Mouse (Mus musculus): ENCODE results near the gene Olfr312. TPM values are rescaled to one million over a fixed set of nuclear protein-coding genes. Genes with fewer than 3 reads are reported as not detected.
"Not testable (repeated sequence)": the region's sequence is repeated elsewhere in the genome, so short reads cannot be mapped to it uniquely, and the experiment has no call there.

Gene Olfr312
- polyA plus RNA-seq, 1 experiment from 2014 or later: not detected

- 79% methylated on average over 4 of the region's 4 CpGs for WGBS
- no peak for ATAC-seq (ENCODE audit: low FRiP score)
- H3K27ac ChIP-seq (replicated peaks): no peak overlapping the region
Measured at GRCm38 (mm10) chr11:58803871-58804270, 25.2 kb upstream of the Olfr312 start.

GRCm38 (mm10) chr11:58804393-58804792, 24.6 kb upstream of the Olfr312 start:
- Histone ChIP-seq H3K9ac (replicated peaks) (no peak overlapping the region), H3K4me3 (replicated peaks) (no peak overlapping the region), H3K9me3 (replicated peaks) (no peaks in the 10 kb centered on the region), H3K27me3 (replicated peaks) (no peaks in the 10 kb centered on the region), H3K36me3 (no peaks in the 10 kb centered on the region), H3K4me1 (peaks cover 7% of the 10 kb centered on the region; the same call in 1 of the 2 replicates), H3K4me2 (no peak overlapping the region), H3K27ac (replicated peaks) (no peak overlapping the region)
- WGBS: 87% methylated on average over 2 of the region's 2 CpGs
- no peak for ATAC-seq (ENCODE audit: low FRiP score)

More at GRCm38 (mm10) chr11:58803871-58804270, 25.2 kb upstream of the Olfr312 start:
- no peak overlapping the region for H3K4me3 ChIP-seq (replicated peaks)
- peaks cover 7% of the 10 kb centered on the region; the same call in 1 of the 2 replicates for H3K4me1 ChIP-seq
- H3K9me3 ChIP-seq (replicated peaks): no peaks in the 10 kb centered on the region
- no peaks in the 10 kb centered on the region for H3K36me3 ChIP-seq
- H3K4me2 ChIP-seq: no peak overlapping the region
- no peak overlapping the region for H3K9ac ChIP-seq (replicated peaks)
- no peaks in the 10 kb centered on the region for H3K27me3 ChIP-seq (replicated peaks)

GRCm38 (mm10) chr11:58812001-58812400, 17.0 kb upstream of the Olfr312 start:
- WGBS: 8% methylated on average over 1 of the region's 1 CpGs
- ATAC-seq (ENCODE audit: low FRiP score): no peak
- Histone ChIP-seq H3K4me1 (no peaks in the 10 kb centered on the region), H3K27ac (replicated peaks) (no peak overlapping the region), H3K4me3 (replicated peaks) (no peak overlapping the region), H3K27me3 (replicated peaks) (no peaks in the 10 kb centered on the region), H3K9me3 (replicated peaks) (no peaks in the 10 kb centered on the region), H3K9ac (replicated peaks) (no peak overlapping the region), H3K36me3 (no peaks in the 10 kb centered on the region), H3K4me2 (no peak overlapping the region)

GRCm38 (mm10) chr11:58814700-58815099, 14.3 kb upstream of the Olfr312 start, which contains the start of gene Olfr313:
TSS of gene Olfr313 (plus strand) at chr11:58815000.
- H3K9ac ChIP-seq (replicated peaks); H3K4me1 ChIP-seq; H3K27ac ChIP-seq (replicated peaks); H3K27me3 ChIP-seq (replicated peaks); H3K36me3 ChIP-seq; H3K4me2 ChIP-seq; H3K4me3 ChIP-seq (replicated peaks); H3K9me3 ChIP-seq (replicated peaks); ATAC-seq (ENCODE audit: low FRiP score): not testable (repeated sequence)
- 64% methylated on average over 1 of the region's 1 CpGs for WGBS

- no peak overlapping the region for H3K9ac ChIP-seq (replicated peaks)
Measured at GRCm38 (mm10) chr11:58815676-58816075, 13.4 kb upstream of the Olfr312 start.

GRCm38 (mm10) chr11:58829764-58830163, 727 bp downstream of the Olfr312 start:
- no peak overlapping the region for H3K4me2 ChIP-seq
- no peaks in the 10 kb centered on the region for H3K36me3 ChIP-seq
- no peak for ATAC-seq (ENCODE audit: low FRiP score)
- no peaks in the 10 kb centered on the region for H3K9me3 ChIP-seq (replicated peaks)
- H3K27me3 ChIP-seq (replicated peaks): no peaks in the 10 kb centered on the region
- H3K27ac ChIP-seq (replicated peaks): no peak overlapping the region
- no peaks in the 10 kb centered on the region for H3K4me1 ChIP-seq
- no peak overlapping the region for H3K4me3 ChIP-seq (replicated peaks)
- H3K9ac ChIP-seq (replicated peaks): no peak overlapping the region
- WGBS: 86% methylated on average over 3 of the region's 3 CpGs

More at GRCm38 (mm10) chr11:58815676-58816075, 13.4 kb upstream of the Olfr312 start:
- Histone ChIP-seq H3K36me3 (no peaks in the 10 kb centered on the region), H3K27ac (replicated peaks) (no peak overlapping the region), H3K4me3 (replicated peaks) (no peak overlapping the region), H3K4me2 (no peak overlapping the region), H3K9me3 (replicated peaks) (no peaks in the 10 kb centered on the region), H3K4me1 (no peaks in the 10 kb centered on the region), H3K27me3 (replicated peaks) (no peaks in the 10 kb centered on the region)
- ATAC-seq (ENCODE audit: low FRiP score): no peak
- WGBS: 88% methylated on average over 1 of the region's 1 CpGs

- H3K9me3 ChIP-seq (replicated peaks); H3K36me3 ChIP-seq; ATAC-seq (ENCODE audit: low FRiP score); H3K4me1 ChIP-seq; H3K4me3 ChIP-seq (replicated peaks); H3K9ac ChIP-seq (replicated peaks); H3K4me2 ChIP-seq; H3K27ac ChIP-seq (replicated peaks); H3K27me3 ChIP-seq (replicated peaks): not testable (repeated sequence)
- 83% methylated on average over 3 of the region's 3 CpGs for WGBS
Measured at GRCm38 (mm10) chr11:58832541-58832940, 3.5 kb downstream of the Olfr312 start.

- not testable (repeated sequence) for ATAC-seq (ENCODE audit: low FRiP score); H3K36me3 ChIP-seq; H3K4me2 ChIP-seq; H3K9ac ChIP-seq (replicated peaks); H3K9me3 ChIP-seq (replicated peaks); H3K27ac ChIP-seq (replicated peaks); H3K4me1 ChIP-seq; H3K4me3 ChIP-seq (replicated peaks); H3K27me3 ChIP-seq (replicated peaks)
Measured at GRCm38 (mm10) chr11:58838951-58839350, 9.9 kb downstream of the Olfr312 start, which contains the start of gene Olfr311. TSS of gene Olfr311 (plus strand) at chr11:58839251.

- H3K36me3 ChIP-seq: peaks cover 29% of the 10 kb centered on the region
- peak within 1 kb of the TSS; percentile 75 for H3K4me3 ChIP-seq (replicated peaks)
- under 1% methylated on average over 24 of the region's 24 CpGs for WGBS
- peak within 1 kb of the TSS; percentile 93 for H3K9ac ChIP-seq (replicated peaks)
- H3K9me3 ChIP-seq (replicated peaks): no peaks in the 10 kb centered on the region
- H3K4me1 ChIP-seq: peaks cover 16% of the 10 kb centered on the region
- peak within 1 kb of the TSS; percentile 79 for H3K4me2 ChIP-seq
- H3K27me3 ChIP-seq (replicated peaks): no peaks in the 10 kb centered on the region
- ATAC-seq (ENCODE audit: low FRiP score): peak; percentile 100
- peak within 1 kb of the TSS; percentile 90 for H3K27ac ChIP-seq (replicated peaks)
Measured at GRCm38 (mm10) chr11:58846919-58847461, 18.0 kb downstream of the Olfr312 start, which contains the start of gene Gm12258. TSS of gene Gm12258 (plus strand) at chr11:58847158.

- H3K27ac ChIP-seq (replicated peaks): peak overlapping the region; percentile 90
- H3K36me3 ChIP-seq: peaks cover 36% of the 10 kb centered on the region
- H3K9me3 ChIP-seq (replicated peaks): no peaks in the 10 kb centered on the region
- 41% methylated on average over 9 of the region's 9 CpGs for WGBS
- ATAC-seq (ENCODE audit: low FRiP score): peak; percentile 22; the same call in 1 of the 2 replicates
- no peaks in the 10 kb centered on the region for H3K27me3 ChIP-seq (replicated peaks)
- peak overlapping the region; percentile 75 for H3K4me3 ChIP-seq (replicated peaks)
- peak overlapping the region; percentile 93 for H3K9ac ChIP-seq (replicated peaks)
- peak overlapping the region; percentile 79 for H3K4me2 ChIP-seq
- peaks cover 16% of the 10 kb centered on the region for H3K4me1 ChIP-seq
Measured at GRCm38 (mm10) chr11:58847636-58848035, 18.6 kb downstream of the Olfr312 start.

GRCm38 (mm10) chr11:58849731-58850130, 20.7 kb downstream of the Olfr312 start:
- 59% methylated on average over 2 of the region's 2 CpGs for whole genome bisulfite sequencing

GRCm38 (mm10) chr11:58860744-58861143, 31.7 kb downstream of the Olfr312 start:
- no peak overlapping the region for H3K9ac ChIP-seq (replicated peaks)
- no peak for ATAC-seq (ENCODE audit: low FRiP score)

More at GRCm38 (mm10) chr11:58849731-58850130, 20.7 kb downstream of the Olfr312 start:
- Histone ChIP-seq H3K9me3 (replicated peaks) (no peaks in the 10 kb centered on the region), H3K36me3 (peaks cover 52% of the 10 kb centered on the region), H3K27ac (replicated peaks) (no peak overlapping the region), H3K4me3 (replicated peaks) (no peak overlapping the region), H3K9ac (replicated peaks) (no peak overlapping the region), H3K4me2 (no peak overlapping the region), H3K27me3 (replicated peaks) (no peaks in the 10 kb centered on the region), H3K4me1 (peaks cover 16% of the 10 kb centered on the region)
- no peak for ATAC-seq (ENCODE audit: low FRiP score)

More at GRCm38 (mm10) chr11:58860744-58861143, 31.7 kb downstream of the Olfr312 start:
- Histone ChIP-seq H3K27me3 (replicated peaks) (no peaks in the 10 kb centered on the region), H3K27ac (replicated peaks) (no peak overlapping the region), H3K4me2 (no peak overlapping the region), H3K4me1 (no peaks in the 10 kb centered on the region), H3K9me3 (replicated peaks) (peaks cover 30% of the 10 kb centered on the region; the same call in 1 of the 2 replicates), H3K4me3 (replicated peaks) (no peak overlapping the region), H3K36me3 (peaks cover 54% of the 10 kb centered on the region)
- 98% methylated on average over 8 of the region's 8 CpGs for WGBS

Data from neural tube, embryonic 15.5 days (tissue).